ENCODE assay signal across 9 mouse cellular contexts in the genomic region with DNA sequence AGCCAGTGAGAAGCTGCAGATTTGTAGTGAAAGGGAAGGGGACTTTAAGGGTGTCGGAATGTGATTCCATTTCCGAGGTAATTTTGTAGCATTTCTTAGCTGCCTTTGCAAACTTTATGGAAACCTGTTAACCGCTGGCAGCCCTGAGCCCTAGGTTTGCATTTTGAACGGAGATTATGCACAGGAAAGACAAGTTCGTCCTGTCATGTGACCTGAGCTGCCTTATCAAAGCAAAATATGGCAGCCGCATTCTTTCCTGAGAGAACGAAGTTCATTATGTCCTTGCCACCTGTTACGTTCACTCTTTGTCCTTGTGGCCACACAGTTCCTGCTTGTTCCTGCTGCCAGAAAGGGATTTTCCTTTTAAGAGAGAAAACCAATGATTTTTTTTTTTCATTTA.
DNase-seq lines count a peak whose midpoint lies in the region; ATAC-seq and TF ChIP-seq lines count a peak whose summit lies in the region.
"Had no signal": no experiment of that assay in that cellular context is flagged by ENCODE, and none has a peak within 500 bp of the region (broad histone marks: within the 10 kb centered on the region; RNA-seq: fewer than 3 reads in every experiment).

No protein-coding gene starts in this region.

- H3K27me3 ChIP-seq in heart, adult 2 months (ENCODE audit: control insufficient read depth, insufficient read depth, low read length): no peaks in the 10 kb centered on the region
- no peaks in the 10 kb centered on the region for H3K27me3 ChIP-seq in neural tube, embryonic 13.5 days
- H3K27me3 ChIP-seq: Patski had no signal

- H3K4me1 ChIP-seq in heart, adult 2 months (ENCODE audit: control insufficient read depth, insufficient read depth, low read length): no peaks in the 10 kb centered on the region; the same call in 1 of the 2 replicates
- peaks cover 45% of the 10 kb centered on the region for H3K4me1 ChIP-seq in neural tube, embryonic 13.5 days (replicated peaks)

- peak overlapping the region; percentile 82 for H3K27ac ChIP-seq in heart, adult 2 months
- peak overlapping the region; percentile 94 for H3K27ac ChIP-seq in neural tube, embryonic 13.5 days (replicated peaks)

- intact Hi-C loops in heart, adult 2 months (cut with DNase I): loop anchor here (2.0 kb wide), 1 partner anchor 170 kb away; no protein-coding TSS in a partner anchor

- peak; percentile 73 for DNase-seq in Muller cell, postnatal 12 days (ENCODE audit: inconsistent ontology term)
- peak; percentile 90 for DNase-seq in brain, embryonic 14.5 days (ENCODE audit: low read depth)
- DNase-seq in heart, adult 2 months: peak; percentile 59 to 65
- peak; percentile 69 for DNase-seq in kidney, adult 11 months
- DNase-seq in lung, adult 18-20 months: peak; percentile 10 to 48
- no peak for DNase-seq in MN1 (ENCODE audit: low spot score)

- H3K79me2 ChIP-seq in heart, adult 2 months (replicated peaks; ENCODE audit: control insufficient read depth, insufficient read depth, low read length): peaks cover 2% of the 10 kb centered on the region; the same call in 1 of the 2 replicates

- TF ChIP-seq POLR2A in brain, embryonic 14.5 days (IDR thresholded peaks at IDR 0.05; ENCODE audit: borderline replicate concordance, extremely low read depth, insufficient read depth, insufficient read length, poor library complexity, severe bottlenecking): 0 out of 2 replicates have a peak, but pooled peaks have one; percentile 8
- TF ChIP-seq POLR2A in heart, adult 2 months (IDR thresholded peaks at IDR 0.05; ENCODE audit: insufficient read depth, low read depth, low read length): peak; percentile 60

- H3K9me3 ChIP-seq in neural tube, embryonic 13.5 days: no peaks in the 10 kb centered on the region

- H3K36me3 ChIP-seq in heart, adult 2 months (ENCODE audit: control insufficient read depth, insufficient read depth, low read length): no peaks in the 10 kb centered on the region; the same call in 1 of the 2 replicates
- H3K36me3 ChIP-seq in neural tube, embryonic 13.5 days: no peaks in the 10 kb centered on the region

- peak overlapping the region; percentile 56 for H3K4me3 ChIP-seq in heart, adult 2 months
- H3K4me3 ChIP-seq in neural tube, embryonic 13.5 days: peak overlapping the region; percentile 46

- TF ChIP-seq EP300 in heart, adult 2 months (IDR thresholded peaks at IDR 0.05; ENCODE audit: insufficient read depth, low read depth, low read length): no peak

- TF ChIP-seq CTCF in brain, embryonic 14.5 days (IDR thresholded peaks at IDR 0.05; ENCODE audit: borderline replicate concordance, extremely low read depth, insufficient read depth, insufficient read length): no peak
- TF ChIP-seq CTCF in heart, adult 2 months (IDR thresholded peaks at IDR 0.05): no peak

- peak overlapping the region; percentile 66 for H3K9ac ChIP-seq in heart, adult 2 months (ENCODE audit: low read depth, low read length)
- H3K9ac ChIP-seq in neural tube, embryonic 13.5 days: peak overlapping the region; percentile 76

- H3K4me2 ChIP-seq in neural tube, embryonic 13.5 days: peak overlapping the region; percentile 54

- ATAC-seq in neural tube, embryonic 13.5 days (ENCODE audit: low read depth): no peak
- ATAC-seq in monocyte, adult 5-6 weeks (replicated peaks; ENCODE audit: insufficient number of reproducible peaks, low FRiP score, low TSS enrichment, poor library complexity, severe bottlenecking): no peak
- ATAC-seq: Patski had no signal

- WGBS in heart, adult 2 months: 7% methylated on average over 8 of the region's 8 CpGs
- WGBS in neural tube, embryonic 13.5 days: 7% methylated on average over 8 of the region's 8 CpGs
